Mouse (Mus musculus): ENCODE data around the gene Ipo9. TPM values are rescaled to one million over a fixed set of nuclear protein-coding genes. Genes with fewer than 3 reads are reported as not detected.

Ipo9 gene
- total and polyA plus RNA-seq, 3 experiments, result 33.7 to 58.3 (median 38.3) TPM

DNA sequence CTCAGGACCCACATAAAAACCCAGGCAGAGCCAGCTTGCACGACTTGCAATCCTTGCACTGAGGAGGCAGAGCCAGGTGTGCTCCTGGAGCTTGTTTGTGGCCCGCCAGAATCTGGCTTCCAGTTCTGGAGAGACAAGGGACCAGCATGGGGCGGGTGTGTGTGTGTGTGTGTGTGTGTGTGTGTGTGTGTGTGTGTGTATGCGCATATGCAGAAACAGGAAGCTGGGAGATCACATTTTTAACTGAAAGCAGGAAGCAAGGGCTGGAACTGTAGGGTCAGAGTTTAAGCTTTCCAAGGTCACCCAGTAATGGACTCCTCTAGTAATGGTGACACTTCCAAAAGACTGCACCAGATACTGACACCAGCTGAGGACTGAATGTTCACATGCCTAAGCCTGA is 86.3 kb downstream of the Ipo9 start:
- H3K9me3 ChIP-seq (replicated peaks; ENCODE audit: low read length), result no peaks in the 10 kb centered on the region
- peaks cover 18 to 26% of the 10 kb centered on the region in 2 experiments for H3K4me1 ChIP-seq (ENCODE audit: control insufficient read depth in 1 of 2, insufficient read depth in 2 of 2)
- no peaks in the 10 kb centered on the region for H3K36me3 ChIP-seq (replicated peaks in 1 of 2; ENCODE audit: control insufficient read depth in 1 of 2, insufficient read depth in 1 of 2, low read length in 1 of 2)
- H3K27me3 ChIP-seq (replicated peaks), result no peaks in the 10 kb centered on the region
- no peak for TF ChIP-seq RAD21 (IDR thresholded peaks at IDR 0.05; ENCODE audit: low read depth, low read length)
- no peak for TF ChIP-seq MAZ (IDR thresholded peaks at IDR 0.05; ENCODE audit: low read depth, low read length)
- TF ChIP-seq UBTF (IDR thresholded peaks at IDR 0.05; ENCODE audit: low read depth, low read length), result no peak
- no peak for TF ChIP-seq PAX5 (IDR thresholded peaks at IDR 0.05; ENCODE audit: low read length)
- no peak overlapping the region for H3K27ac ChIP-seq (ENCODE audit: insufficient read depth, low read depth)
- H3K4me3 ChIP-seq (replicated peaks in 1 of 3; ENCODE audit: low read depth in 2 of 3, low read length in 2 of 3, poor library complexity in 1 of 3), result no peak overlapping the region
- dilution Hi-C loops (cut with MboI; ENCODE audit: extremely low pct_ligation_motif_present, extremely low pct_unique_long_range_greater_than_20kb, low sequenced_read_pairs), result no loop called here
- DNase-seq (ENCODE audit: extremely low read depth), result no peak
- in situ Hi-C loops (cut with MboI; ENCODE audit: low pct_ligation_motif_present, low pct_unique_long_range_greater_than_20kb, low sequenced_read_pairs), result no loop called here
- H3K4me2 ChIP-seq (ENCODE audit: insufficient read depth, low read depth, poor library complexity, severe bottlenecking), result no peak overlapping the region
- H3K79me2 ChIP-seq (replicated peaks; ENCODE audit: control insufficient read depth, extremely low read depth, insufficient read depth, poor library complexity, severe bottlenecking), result no peaks in the 10 kb centered on the region
- H3K9ac ChIP-seq (ENCODE audit: insufficient read depth, low read depth), result no peak overlapping the region

DNA sequence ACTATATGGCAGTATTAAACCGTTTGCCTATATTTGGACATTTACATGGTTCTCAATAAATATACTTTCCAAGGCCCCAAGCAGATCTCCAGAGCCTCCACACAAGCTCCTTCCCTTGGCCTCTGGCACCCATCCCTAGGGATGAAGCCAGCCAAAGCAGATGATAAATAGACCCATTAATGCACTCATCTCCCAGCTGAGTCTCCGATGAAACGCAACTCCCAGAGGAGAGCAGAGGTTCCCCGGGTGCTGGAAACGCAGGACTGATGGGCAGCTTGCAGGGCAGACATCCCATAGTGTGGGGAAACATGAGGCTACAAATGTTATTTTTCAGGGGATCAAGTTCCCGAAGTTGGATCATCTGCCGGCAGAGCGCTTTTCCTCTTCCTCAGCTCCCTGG is 88.4 kb downstream of the Ipo9 start:
- peaks cover 7 to 12% of the 10 kb centered on the region in 2 experiments for H3K4me1 ChIP-seq (ENCODE audit: control insufficient read depth in 1 of 2, insufficient read depth in 2 of 2)
- H3K36me3 ChIP-seq (replicated peaks in 1 of 2; ENCODE audit: control insufficient read depth in 1 of 2, insufficient read depth in 1 of 2, low read length in 1 of 2), result no peaks in the 10 kb centered on the region
- DNase-seq (ENCODE audit: extremely low read depth), result no peak
- in situ Hi-C loops (cut with MboI; ENCODE audit: low pct_ligation_motif_present, low pct_unique_long_range_greater_than_20kb, low sequenced_read_pairs), result no loop called here
- no peaks in the 10 kb centered on the region for H3K79me2 ChIP-seq (replicated peaks; ENCODE audit: control insufficient read depth, extremely low read depth, insufficient read depth, poor library complexity, severe bottlenecking)
- H3K4me2 ChIP-seq (ENCODE audit: insufficient read depth, low read depth, poor library complexity, severe bottlenecking), result no peak overlapping the region
- dilution Hi-C loops (cut with MboI; ENCODE audit: extremely low pct_ligation_motif_present, extremely low pct_unique_long_range_greater_than_20kb, low sequenced_read_pairs), result no loop called here
- no peaks in the 10 kb centered on the region for H3K9me3 ChIP-seq (replicated peaks; ENCODE audit: low read length)
- TF ChIP-seq ZKSCAN1 (IDR thresholded peaks at IDR 0.05; ENCODE audit: borderline replicate concordance, low read depth, low read length) (no peak), RCOR1 (conservative IDR thresholded peaks at IDR 0.05; ENCODE audit: low read depth, low read length) (no peak), TCF12 (IDR thresholded peaks at IDR 0.05; ENCODE audit: low read depth, low read length) (no peak), MYC (IDR thresholded peaks at IDR 0.05; ENCODE audit: low read depth, low read length) (no peak), SMC3 (IDR thresholded peaks at IDR 0.05; ENCODE audit: low read depth, low read length) (no peak), ZC3H11A (IDR thresholded peaks at IDR 0.05; ENCODE audit: low read depth, low read length) (no peak), SIN3A (IDR thresholded peaks at IDR 0.05; ENCODE audit: low read length) (no peak), POLR2A (IDR thresholded peaks at IDR 0.05; ENCODE audit: low read depth, low read length) (no peak), MAZ (IDR thresholded peaks at IDR 0.05; ENCODE audit: low read depth, low read length) (no peak), NRF1 (IDR thresholded peaks at IDR 0.05; ENCODE audit: low read depth, low read length) (no peak), TBP (conservative IDR thresholded peaks at IDR 0.05; ENCODE audit: low read depth, low read length) (no peak), CTCF (conservative IDR thresholded peaks at IDR 0.05 in 1 of 2, IDR thresholded peaks at IDR 0.05 in 1 of 2; ENCODE audit: low read depth in 2 of 2, low read length in 2 of 2) (no peak)
- H3K27ac ChIP-seq (ENCODE audit: insufficient read depth, low read depth), result no peak overlapping the region
- H3K9ac ChIP-seq (ENCODE audit: insufficient read depth, low read depth), result no peak overlapping the region
- H3K27me3 ChIP-seq (replicated peaks), result no peaks in the 10 kb centered on the region
- no peak overlapping the region for H3K4me3 ChIP-seq (replicated peaks in 1 of 3; ENCODE audit: low read depth in 2 of 3, low read length in 2 of 3, poor library complexity in 1 of 3)

Other genes starting within 250 kb of the Ipo9 start
- 26.0 and 28.6 TPM in 2 replicates for gene Elf3, start 171.9 kb downstream of the Ipo9 start, total RNA-seq (2012; rRNA removed)
- 13.1 and 14.6 TPM in 2 replicates for gene Elf3, start 171.9 kb downstream of the Ipo9 start, total RNA-seq (2014; rRNA removed)
- 46.9 and 52.1 TPM in 2 replicates for gene Elf3, start 171.9 kb downstream of the Ipo9 start, polyA plus RNA-seq (2012; ENCODE audit: insufficient read length, low read depth)
- gene Rnpep, start 146.4 kb downstream of the Ipo9 start, total RNA-seq (2012; rRNA removed), result 72.6 and 78.7 TPM in 2 replicates
- 73.8 and 77.1 TPM in 2 replicates for gene Rnpep, start 146.4 kb downstream of the Ipo9 start, total RNA-seq (2014; rRNA removed)
- 118 and 123 TPM in 2 replicates for gene Rnpep, start 146.4 kb downstream of the Ipo9 start, polyA plus RNA-seq (2012; ENCODE audit: insufficient read length, low read depth)
- gene Timm17a, start 116.7 kb downstream of the Ipo9 start, total RNA-seq (2012; rRNA removed), result 126 and 180 TPM in 2 replicates
- gene Timm17a, start 116.7 kb downstream of the Ipo9 start, total RNA-seq (2014; rRNA removed), result 238 and 272 TPM in 2 replicates
- gene Timm17a, start 116.7 kb downstream of the Ipo9 start, polyA plus RNA-seq (2012; ENCODE audit: insufficient read length, low read depth), result 341 and 372 TPM in 2 replicates
- not detected in 2 replicates for gene Lmod1, start 105.7 kb downstream of the Ipo9 start, total RNA-seq (2012; rRNA removed)
- not detected in 2 replicates for gene Lmod1, start 105.7 kb downstream of the Ipo9 start, total RNA-seq (2014; rRNA removed)
- gene Lmod1, start 105.7 kb downstream of the Ipo9 start, polyA plus RNA-seq (2012; ENCODE audit: insufficient read length, low read depth), result not detected in 2 replicates
- 0.08 and 0.13 TPM in 2 replicates for gene Shisa4, start 55.3 kb downstream of the Ipo9 start, total RNA-seq (2012; rRNA removed)
- not detected in 2 replicates for gene Shisa4, start 55.3 kb downstream of the Ipo9 start, total RNA-seq (2014; rRNA removed)
- gene Shisa4, start 55.3 kb downstream of the Ipo9 start, polyA plus RNA-seq (2012; ENCODE audit: insufficient read length, low read depth), result 0.18 and 0.41 TPM in 2 replicates
- 0.21 and 0.38 TPM in 2 replicates for gene Nav1, start 176.8 kb upstream of the Ipo9 start, total RNA-seq (2012; rRNA removed)
- 0.03 TPM in 1 of 2 replicates, not detected in the other for gene Nav1, start 176.8 kb upstream of the Ipo9 start, total RNA-seq (2014; rRNA removed)
- gene Nav1, start 176.8 kb upstream of the Ipo9 start, polyA plus RNA-seq (2012; ENCODE audit: insufficient read length, low read depth), result 0.12 and 0.56 TPM in 2 replicates